Comparison of ENCODE assay signal across 13 mouse cellular contexts in genomic region chr15:64576891-64577535, GRCm38 (mm10).
DNase-seq lines count a peak whose midpoint lies in the region; TF ChIP-seq lines count a peak whose summit lies in the region.
"Had no signal": no experiment of that assay in that cellular context is flagged by ENCODE, and none has a peak within 500 bp of the region (broad histone marks: within the 10 kb centered on the region; RNA-seq: fewer than 3 reads in every experiment).

No protein-coding gene starts in this region.

- no peak for TF ChIP-seq CTCF in left cerebral cortex, adult 2 months (IDR thresholded peaks at IDR 0.05)

- peak overlapping the region; percentile 53 for H3K27ac ChIP-seq in left cerebral cortex, adult 2 months
- H3K27ac ChIP-seq: forebrain, embryonic 10.5 days had no signal

- peak; percentile 10 to 27 for DNase-seq in cerebellum, postnatal 25 days
- DNase-seq in cerebellum, adult 9-11 months, result no peak
- DNase-seq in left cerebral cortex, adult 2 months (ENCODE audit: extremely low spot score in 1 of 2, low spot score in 2 of 2), result no peak
- no peak for DNase-seq in left cerebral cortex, adult 9 months (ENCODE audit: low spot score in 2 of 2)
- peak; percentile 10 for DNase-seq in testis, postnatal 14 days (ENCODE audit: low spot score)
- DNase-seq in testis, postnatal 10 days (ENCODE audit: low spot score), result no peak
- no peak for DNase-seq in gastrocnemius, postnatal 4 days (ENCODE audit: low spot score in 2 of 2)
- DNase-seq: adrenal gland, adult 2 months; adrenal gland, postnatal 25 days; gastrocnemius, postnatal 10 days had no signal

- intact Hi-C loops in left cerebral cortex, adult 2 months (cut with DNase I), result no loop called here

- H3K4me3 ChIP-seq in left cerebral cortex, adult 2 months, result no peak overlapping the region
- H3K4me3 ChIP-seq: erythroblast, embryonic 14.5 days; forebrain, embryonic 10.5 days; heart, embryonic 12.5 days had no signal

Comparison
In these comparisons a context has a peak if more than half of its experiments do, and no peak if none do; other contexts are left out.
1. DNase-seq: peak in cerebellum, postnatal 25 days (2 of 2) and testis, postnatal 14 days (single experiment); none in cerebellum, adult 9-11 months (single experiment), left cerebral cortex, adult 2 months (0 of 2), left cerebral cortex, adult 9 months (0 of 2), testis, postnatal 10 days (single experiment) and gastrocnemius, postnatal 4 days (0 of 2).